Mouse (Mus musculus) testis, adult 2 months (tissue): ENCODE data around the gene Erc2.

Experiments used
- CTCF ChIP-seq: fragments of 200-500 bp; IDR thresholded peaks from 2 replicates; pipeline ENCODE4 v1.5.1; 2012; ENCODE audit warnings: low read depth, mild to moderate bottlenecking, inconsistent platforms, low read length, moderate library complexity; ENCODE audit not compliant: control insufficient read depth, insufficient read depth, insufficient replicate concordance
- POLR2A ChIP-seq: fragments of 200-500 bp; IDR thresholded peaks from 2 replicates; pipeline ENCODE4 v1.6.1; 2012; ENCODE audit warnings: low read depth, mild to moderate bottlenecking, inconsistent platforms, low read length, moderate library complexity; ENCODE audit not compliant: control insufficient read depth

GRCm38 (mm10) chr14:28192711-28193364 is 570.6 kb downstream of the Erc2 start:
- TF ChIP-seq CTCF (no peak), POLR2A (no peak)
